Mouse (Mus musculus): ENCODE results near the gene Qars.
A peak's percentile ranks its signal among the peaks of the same experiment; 100 is the strongest.

The Qars gene

GRCm38 (mm10) chr9:108531496-108531895, 24.0 kb downstream of the Qars start:
- DNase-seq (ENCODE audit: low spot score): no peak

GRCm38 (mm10) chr9:108540846-108541245, 33.3 kb downstream of the Qars start:
- no peak for DNase-seq (ENCODE audit: low spot score)

- no peak for DNase-seq (ENCODE audit: low spot score)
These were observed 38.5 kb downstream of the Qars start for GRCm38 (mm10) chr9:108545986-108546385.

- no peak for DNase-seq (ENCODE audit: low spot score)
These were observed 39.4 kb downstream of the Qars start for GRCm38 (mm10) chr9:108546875-108547274.

GRCm38 (mm10) chr9:108559169-108559568, 51.7 kb downstream of the Qars start:
- no peak for DNase-seq (ENCODE audit: low spot score)

GRCm38 (mm10) chr9:108560227-108560841, 52.8 kb downstream of the Qars start, which contains the start of gene Impdh2:
Gene Impdh2 (plus strand): TSS chr9:108560286.
- DNase-seq (ENCODE audit: low spot score): peak; percentile 92

- no peak for DNase-seq (ENCODE audit: low spot score)
These were observed 56.2 kb downstream of the Qars start for GRCm38 (mm10) chr9:108563671-108564070.

- DNase-seq (ENCODE audit: low spot score): no peak
These were observed 56.6 kb downstream of the Qars start for GRCm38 (mm10) chr9:108564131-108564530.
